In the genomic region with DNA sequence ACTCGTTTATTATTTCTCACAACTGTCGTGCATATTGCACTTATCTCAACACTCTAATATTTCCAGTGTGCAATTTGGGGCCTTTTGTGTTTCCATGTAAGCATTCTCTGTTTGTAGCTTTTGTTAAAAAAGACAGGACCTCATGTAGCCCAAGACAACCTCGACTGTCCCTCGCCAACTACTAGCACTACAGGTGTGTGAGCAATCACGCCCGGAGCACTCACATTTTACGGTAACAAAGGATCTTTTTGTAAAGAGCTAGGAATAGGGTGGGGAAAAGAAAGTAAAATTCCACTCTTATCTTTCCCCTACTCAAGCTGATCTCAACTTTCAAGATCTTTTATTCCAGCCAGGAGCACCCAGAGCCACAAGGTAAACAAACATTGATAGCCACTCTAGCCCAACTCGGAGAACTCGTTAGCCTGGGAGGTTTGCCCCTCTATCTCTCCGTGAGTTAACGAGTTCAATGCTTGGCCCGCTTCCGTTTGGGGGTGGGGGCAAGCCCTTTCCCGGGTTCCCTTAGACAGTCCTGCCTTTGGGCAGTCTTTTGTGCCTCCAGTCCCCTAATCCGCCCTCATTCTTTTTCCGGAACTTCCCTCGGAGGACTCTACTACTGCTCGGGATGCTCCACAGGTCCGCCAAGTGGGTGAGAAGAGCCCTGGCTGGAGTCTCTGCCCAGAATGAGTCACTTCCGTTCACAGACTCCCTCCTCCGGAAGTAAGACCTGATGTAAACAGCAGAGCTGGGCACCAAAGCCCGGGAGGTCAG, we compare ENCODE assay signal across 7 mouse cellular contexts. TPM values are rescaled to one million over a fixed set of nuclear protein-coding genes. Genes with fewer than 3 reads are reported as not detected.
A peak's percentile ranks its signal among the peaks of the same experiment; 100 is the strongest.
DNase-seq lines count a peak whose midpoint lies in the region; ATAC-seq and TF ChIP-seq lines count a peak whose summit lies in the region.

Gene Gm45208 (plus strand): TSS at position 732 of the 768 bp plus-strand sequence.

- intact Hi-C loops in heart, adult 2 months (cut with DNase I), result loop anchor here (10.0 kb wide), 1 partner anchor 353 kb away; the partner anchor contains the start of gene Suv39h1

- peak; percentile 67 to 73 for DNase-seq in adrenal gland, postnatal 36 days
- DNase-seq in heart, adult 2 months, result peak; percentile 76 to 87
- peak; percentile 71 to 74 for DNase-seq in kidney, adult 8-10 months
- DNase-seq in limb, embryonic 14.5 days (ENCODE audit: low spot score), result peak; percentile 86
- DNase-seq in spleen, adult 2 months (ENCODE audit: low read depth in 1 of 2, low spot score in 2 of 2), result peak; percentile 66 to 72

- H3K79me2 ChIP-seq in heart, adult 2 months (replicated peaks; ENCODE audit: control insufficient read depth, insufficient read depth, low read length), result no peaks in the 10 kb centered on the region

- H3K4me1 ChIP-seq in embryonic facial prominence, embryonic 12.5 days, result no peaks in the 10 kb centered on the region
- no peaks in the 10 kb centered on the region for H3K4me1 ChIP-seq in heart, adult 2 months (ENCODE audit: control insufficient read depth, insufficient read depth, low read length)
- H3K4me1 ChIP-seq in limb, embryonic 14.5 days (ENCODE audit: control insufficient read depth, insufficient read depth, low read length), result 0 out of 2 replicates have a peak, but pooled peaks cover 3% of the 10 kb centered on the region
- H3K4me1 ChIP-seq in midbrain, embryonic 16.5 days (ENCODE audit: control insufficient read depth, insufficient read depth, low read length), result peaks cover 6% of the 10 kb centered on the region
- H3K4me1 ChIP-seq in spleen, adult 2 months (ENCODE audit: control insufficient read depth, insufficient read depth, insufficient read length), result no peaks in the 10 kb centered on the region

- H3K27ac ChIP-seq in embryonic facial prominence, embryonic 12.5 days, result peak within 1 kb of the TSS; percentile 87
- peak within 1 kb of the TSS; percentile 98 for H3K27ac ChIP-seq in heart, adult 2 months
- peak within 1 kb of the TSS; percentile 87 for H3K27ac ChIP-seq in limb, embryonic 14.5 days (replicated peaks; ENCODE audit: low read depth, low read length)
- H3K27ac ChIP-seq in midbrain, embryonic 16.5 days (ENCODE audit: low read length), result peak within 1 kb of the TSS; percentile 93
- H3K27ac ChIP-seq in spleen, adult 2 months (ENCODE audit: insufficient read depth, low read length), result peak within 1 kb of the TSS; percentile 89

- ATAC-seq in embryonic facial prominence, embryonic 12.5 days (ENCODE audit: insufficient number of reproducible peaks, insufficient read depth, low FRiP score, low TSS enrichment), result peak; percentile 87
- ATAC-seq in limb, embryonic 14.5 days (ENCODE audit: low FRiP score, low read depth), result peak; percentile 90
- peak; percentile 92 for ATAC-seq in midbrain, embryonic 16.5 days

- 24% methylated on average over 22 of the region's 22 CpGs for WGBS in embryonic facial prominence, embryonic 12.5 days
- 21% methylated on average over 22 of the region's 22 CpGs for WGBS in heart, adult 2 months
- 18% methylated on average over 22 of the region's 22 CpGs for WGBS in limb, embryonic 14.5 days
- 30% methylated on average over 22 of the region's 22 CpGs for WGBS in midbrain, embryonic 16.5 days
- 21% methylated on average over 22 of the region's 22 CpGs for WGBS in spleen, adult 2 months

- TF ChIP-seq CTCF in heart, adult 2 months (IDR thresholded peaks at IDR 0.05), result no peak
- no peak for TF ChIP-seq CTCF in spleen, adult 2 months (IDR thresholded peaks at IDR 0.05; ENCODE audit: extremely low read depth, insufficient read depth, insufficient read length, insufficient replicate concordance)

- peak within 1 kb of the TSS; percentile 56 for H3K9ac ChIP-seq in embryonic facial prominence, embryonic 12.5 days
- peak within 1 kb of the TSS; percentile 85 for H3K9ac ChIP-seq in heart, adult 2 months (ENCODE audit: low read depth, low read length)
- H3K9ac ChIP-seq in limb, embryonic 14.5 days (ENCODE audit: low read depth, low read length, severe bottlenecking), result peak within 1 kb of the TSS; percentile 64
- H3K9ac ChIP-seq in midbrain, embryonic 16.5 days (ENCODE audit: low read depth, low read length), result peak within 1 kb of the TSS; percentile 70

- H3K9me3 ChIP-seq in embryonic facial prominence, embryonic 12.5 days, result no peaks in the 10 kb centered on the region
- H3K9me3 ChIP-seq in limb, embryonic 14.5 days (ENCODE audit: control insufficient read depth, low read length), result no peaks in the 10 kb centered on the region
- H3K9me3 ChIP-seq in midbrain, embryonic 16.5 days (replicated peaks; ENCODE audit: control insufficient read depth, low read length, poor library complexity, severe bottlenecking), result no peaks in the 10 kb centered on the region

- TF ChIP-seq EP300 in heart, adult 2 months (IDR thresholded peaks at IDR 0.05; ENCODE audit: insufficient read depth, low read depth, low read length), result no peak

- H3K4me2 ChIP-seq in embryonic facial prominence, embryonic 12.5 days (replicated peaks), result peak within 1 kb of the TSS; percentile 56
- peak within 1 kb of the TSS; percentile 66 for H3K4me2 ChIP-seq in limb, embryonic 14.5 days (replicated peaks; ENCODE audit: low read depth, low read length, severe bottlenecking)
- H3K4me2 ChIP-seq in midbrain, embryonic 16.5 days (ENCODE audit: low read length), result peak within 1 kb of the TSS; percentile 75

- H3K4me3 ChIP-seq in embryonic facial prominence, embryonic 12.5 days, result peak within 1 kb of the TSS; percentile 59
- H3K4me3 ChIP-seq in heart, adult 2 months, result peak within 1 kb of the TSS; percentile 53
- peak within 1 kb of the TSS; percentile 50 for H3K4me3 ChIP-seq in limb, embryonic 14.5 days (replicated peaks; ENCODE audit: low read length)
- peak within 1 kb of the TSS; percentile 57 for H3K4me3 ChIP-seq in midbrain, embryonic 16.5 days (ENCODE audit: low read depth, low read length)
- peak within 1 kb of the TSS; percentile 89 for H3K4me3 ChIP-seq in spleen, adult 2 months (ENCODE audit: extremely low read depth, insufficient read depth, insufficient read length)

- H3K36me3 ChIP-seq in embryonic facial prominence, embryonic 12.5 days, result peaks cover 8% of the 10 kb centered on the region
- H3K36me3 ChIP-seq in heart, adult 2 months (ENCODE audit: control insufficient read depth, insufficient read depth, low read length), result no peaks in the 10 kb centered on the region
- H3K36me3 ChIP-seq in limb, embryonic 14.5 days (ENCODE audit: control insufficient read depth, insufficient read depth, low read length), result 0 out of 2 replicates have a peak, but pooled peaks cover 3% of the 10 kb centered on the region
- H3K36me3 ChIP-seq in midbrain, embryonic 16.5 days (ENCODE audit: control insufficient read depth, insufficient read depth, low read length), result no peaks in the 10 kb centered on the region
- H3K36me3 ChIP-seq in spleen, adult 2 months (ENCODE audit: control insufficient read depth, insufficient read depth, low read length), result peaks cover 5% of the 10 kb centered on the region

- peak; percentile 72; the same call in 1 of the 2 replicates for TF ChIP-seq POLR2A in heart, adult 2 months (IDR thresholded peaks at IDR 0.05; ENCODE audit: insufficient read depth, low read depth, low read length)
- TF ChIP-seq POLR2A in limb, embryonic 14.5 days (IDR thresholded peaks at IDR 0.05; ENCODE audit: borderline replicate concordance, extremely low read depth, insufficient read depth, insufficient read length), result no peak
- no peak; the same call in 1 of the 2 replicates for TF ChIP-seq POLR2A in spleen, adult 2 months (IDR thresholded peaks at IDR 0.05; ENCODE audit: low read depth, low read length)

- no peaks in the 10 kb centered on the region for H3K27me3 ChIP-seq in embryonic facial prominence, embryonic 12.5 days
- H3K27me3 ChIP-seq in heart, adult 2 months (ENCODE audit: control insufficient read depth, insufficient read depth, low read length), result no peaks in the 10 kb centered on the region
- no peaks in the 10 kb centered on the region for H3K27me3 ChIP-seq in limb, embryonic 14.5 days (ENCODE audit: control insufficient read depth, insufficient read depth, low read length)
- no peaks in the 10 kb centered on the region for H3K27me3 ChIP-seq in midbrain, embryonic 16.5 days (ENCODE audit: control insufficient read depth, insufficient read depth, low read depth, low read length)
- H3K27me3 ChIP-seq in spleen, adult 2 months (ENCODE audit: control insufficient read depth, insufficient read depth, low read length), result no peaks in the 10 kb centered on the region

RNA-seq across cellular contexts. Expression of gene Gm45208, which starts in this region (rescaled TPM):
- total RNA-seq in adrenal gland, postnatal 36 days (2021), result under 1 TPM in 1 of 2 experiments, not detected in 1; 0.43 TPM
- not detected in 2 replicates for polyA plus RNA-seq in embryonic facial prominence, embryonic 12.5 days (2016; fragmentation: Nextera tagmentation; extraction: Ambion mirVana)
- under 1 TPM in 1 of 2 experiments, not detected in 1; 0.94 TPM for total RNA-seq in heart, adult 2 months (2021)
- 0.21 TPM in 1 of 2 replicates, not detected in the other for polyA plus RNA-seq in heart, adult 2 months (2012; rRNA removed)
- 0.50 and 0.85 TPM in 2 replicates for polyA plus RNA-seq in limb, embryonic 14.5 days (2012; rRNA removed)
- 0.43 and 0.48 TPM in 2 replicates for polyA plus RNA-seq in limb, embryonic 14.5 days (2014; fragmentation: Nextera tagmentation; extraction: Ambion mirVana)
- polyA plus RNA-seq in midbrain, embryonic 16.5 days (2015; fragmentation: Nextera tagmentation; extraction: Ambion mirVana), result not detected in 2 replicates
- polyA plus RNA-seq in spleen, adult 2 months (2012; rRNA removed), result 0.13 and 0.75 TPM in 2 replicates

Comparison
In these comparisons a context has a peak if more than half of its experiments do, and no peak if none do; other contexts are left out.
1. Peak in every context shown above with its lines: DNase-seq, ATAC-seq, H3K4me3 ChIP-seq and H3K27ac ChIP-seq.
2. Peak in DNase-seq in adrenal gland, postnatal 36 days; RNA of the gene not detected or under 1 TPM.
3. Peak in ATAC-seq, H3K4me3 ChIP-seq, H3K27ac ChIP-seq, H3K9ac ChIP-seq and H3K4me2 ChIP-seq in embryonic facial prominence, embryonic 12.5 days; RNA of the gene not detected or under 1 TPM.
4. Peak in DNase-seq, H3K4me3 ChIP-seq, H3K27ac ChIP-seq and H3K9ac ChIP-seq in heart, adult 2 months; RNA of the gene not detected or under 1 TPM.
5. Peak in DNase-seq, ATAC-seq, H3K4me3 ChIP-seq, H3K27ac ChIP-seq, H3K9ac ChIP-seq and H3K4me2 ChIP-seq in limb, embryonic 14.5 days; RNA of the gene not detected or under 1 TPM.
6. Peak in ATAC-seq, H3K4me3 ChIP-seq, H3K27ac ChIP-seq, H3K9ac ChIP-seq and H3K4me2 ChIP-seq in midbrain, embryonic 16.5 days; RNA of the gene not detected or under 1 TPM.
7. Peak in DNase-seq, H3K4me3 ChIP-seq and H3K27ac ChIP-seq in spleen, adult 2 months; RNA of the gene not detected or under 1 TPM.